Mouse (Mus musculus) midbrain, embryonic 14.5 days (tissue): ENCODE results near the gene Inka1. TPM values are rescaled to one million over a fixed set of nuclear protein-coding genes. Genes with fewer than 3 reads are reported as not detected.

Experiments used
- ATAC-seq: fragments of 200-750 bp; cut with Nextera tagmentation; 2 replicates; pipeline ENCODE4 v1.8.0; 2017; ENCODE audit warnings: moderate number of reproducible peaks, moderate library complexity; ENCODE audit not compliant: low FRiP score, low TSS enrichment
- DNase-seq: peaks from one replicate; pipeline ENCODE4 v3.0.0-alpha.2; 2015
- H3K27ac ChIP-seq: fragments of 300-500 bp; sonication (generic); replicated peaks from 2 replicates; pipeline ENCODE4 v1.5.1; 2014; ENCODE audit warnings: mild to moderate bottlenecking, low read depth, low read length, moderate library complexity
- H3K27me3 ChIP-seq: fragments of 300-500 bp; sonication (generic); 2 replicates; pipeline ENCODE4 v1.6.1; 2014; ENCODE audit warnings: low read length, control low read depth, mixed read lengths; ENCODE audit not compliant: control insufficient read depth, insufficient read depth
- H3K36me3 ChIP-seq: fragments of 300-500 bp; sonication (generic); 2 replicates; pipeline ENCODE4 v1.6.1; 2014; ENCODE audit warnings: low read length, control low read depth; ENCODE audit not compliant: control insufficient read depth, insufficient read depth
- H3K4me1 ChIP-seq: fragments of 300-500 bp; sonication (generic); 2 replicates; pipeline ENCODE4 v1.6.1; 2014; ENCODE audit warnings: mild to moderate bottlenecking, antibody characterized with exemption, low read length, control low read depth; ENCODE audit not compliant: control insufficient read depth, insufficient read depth
- H3K4me2 ChIP-seq: fragments of 300-500 bp; sonication (generic); 2 replicates; pipeline ENCODE4 v1.6.1; 2014; ENCODE audit warnings: mild to moderate bottlenecking, low read length, moderate library complexity
- H3K4me3 ChIP-seq: fragments of 300-500 bp; sonication (generic); replicated peaks from 2 replicates; pipeline ENCODE4 v1.5.1; 2014; ENCODE audit warnings: low read depth, low read length
- H3K9ac ChIP-seq: fragments of 300-500 bp; sonication (generic); replicated peaks from 2 replicates; pipeline ENCODE4 v1.6.1; 2014; ENCODE audit warnings: mild to moderate bottlenecking, low read length, moderate library complexity
- H3K9me3 ChIP-seq: fragments of 300-500 bp; sonication (generic); 2 replicates; pipeline ENCODE4 v1.6.1; 2016; ENCODE audit warnings: low read length, control low read depth, mixed read lengths; ENCODE audit not compliant: control insufficient read depth
- WGBS: fragments of 180-500 bp; shearing (Covaris S2); extraction: QIAGEN DNeasy Blood & Tissue Kit; methylation state at CpG from one replicate; pipeline ENCODE4 v1.1.7; 2014; 5-methylcytosine and 5-hydroxymethylcytosine counted together
- polyA plus RNA-seq: library from polyadenylated mRNA; unstranded; fragments of >200 nt; fragmentation: Nextera tagmentation; extraction: Ambion mirVana; gene quantifications from 2 replicates; pipeline ENCODE4 v1.2.1, GENCODE M21; 2014

The Inka1 gene
- polyA plus RNA-seq, 1 experiment from 2014 or later: 13.3 TPM

DNA sequence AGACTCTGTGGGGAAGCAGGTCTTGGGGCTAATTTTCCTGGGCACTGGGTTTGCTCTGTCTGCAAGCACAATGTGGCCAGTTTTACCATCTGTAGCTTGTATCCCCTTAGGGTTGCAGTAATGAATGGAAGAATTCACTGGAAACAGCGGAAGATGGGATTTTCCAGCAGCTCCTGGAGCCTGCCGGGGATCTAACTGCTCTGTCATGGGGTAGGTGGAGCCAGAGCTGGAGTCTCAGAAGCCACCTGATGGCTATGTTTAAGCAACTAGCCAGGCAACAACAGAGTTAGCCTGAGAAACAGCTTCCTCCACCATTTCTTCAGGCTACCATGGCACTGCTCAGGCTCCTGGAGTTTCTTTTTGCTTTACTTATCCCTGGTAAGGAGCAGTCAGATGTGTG is 6.5 kb upstream of the Inka1 start, which contains the start of gene Cdhr4:
Cdhr4 (plus strand) TSS at position 301 of the 400 bp plus-strand sequence.
- Histone ChIP-seq H3K9me3 (no peaks in the 10 kb centered on the region), H3K4me1 (no peaks in the 10 kb centered on the region), H3K9ac (no peak within 1 kb of the TSS), H3K27me3 (no peaks in the 10 kb centered on the region), H3K4me3 (no peak within 1 kb of the TSS), H3K36me3 (no peaks in the 10 kb centered on the region), H3K27ac (no peak within 1 kb of the TSS), H3K4me2 (no peak within 1 kb of the TSS)
- 71% methylated on average over 2 of the region's 2 CpGs for WGBS
- no peak for ATAC-seq
- no peak for DNase-seq

DNA sequence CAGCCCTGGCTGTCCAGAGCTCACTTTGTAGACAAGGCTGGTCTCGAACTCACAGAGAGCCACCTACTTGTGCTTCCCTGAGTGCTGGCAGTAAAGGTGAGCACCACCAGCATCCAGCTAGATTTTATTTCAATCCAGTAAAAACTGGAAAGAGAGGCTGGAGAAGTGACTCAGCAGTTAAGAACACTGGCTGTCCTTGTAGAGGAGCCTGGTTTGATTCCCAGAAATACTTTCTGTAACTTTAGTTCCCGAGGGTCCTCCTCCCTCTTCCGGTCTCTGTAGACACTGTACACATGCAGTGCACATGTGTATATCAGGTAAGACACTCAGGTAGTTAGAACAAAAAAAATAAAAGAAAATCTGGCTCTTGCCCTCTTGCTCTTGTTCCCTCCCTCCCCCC is 2.3 kb upstream of the Inka1 start:
- no peaks in the 10 kb centered on the region for H3K9me3 ChIP-seq
- no peak overlapping the region for H3K4me2 ChIP-seq
- H3K36me3 ChIP-seq: no peaks in the 10 kb centered on the region
- no peak overlapping the region for H3K27ac ChIP-seq
- no peak overlapping the region for H3K4me3 ChIP-seq
- 0 out of 2 replicates have a peak, but pooled peaks cover 8% of the 10 kb centered on the region for H3K4me1 ChIP-seq
- DNase-seq (no peak), ATAC-seq (no peak)
- H3K9ac ChIP-seq: no peak overlapping the region
- H3K27me3 ChIP-seq: peaks cover 13% of the 10 kb centered on the region; the same call in 1 of the 2 replicates
- 85% methylated on average over 3 of the region's 3 CpGs for whole genome bisulfite sequencing

DNA sequence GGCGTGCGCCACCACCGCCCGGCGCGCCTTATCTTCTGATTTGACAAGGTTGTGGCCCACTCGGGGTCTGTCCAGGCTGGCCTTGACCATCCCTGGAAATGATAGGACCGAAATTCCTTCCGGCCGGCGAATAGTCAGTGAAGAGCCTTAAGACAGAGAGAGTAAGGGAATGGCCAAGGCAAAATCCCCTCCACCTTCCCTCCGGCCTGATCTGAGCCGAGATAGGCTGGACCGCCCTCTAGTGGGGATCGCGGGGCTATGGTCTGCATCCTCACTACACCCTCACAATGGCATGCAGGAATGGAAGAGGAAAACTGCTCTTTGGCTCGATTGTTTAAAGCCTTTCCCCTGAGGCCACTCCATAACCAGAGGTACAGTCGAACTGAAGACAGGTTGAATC is 697 bp upstream of the Inka1 start:
- Histone ChIP-seq H3K4me1 (0 out of 2 replicates have a peak, but pooled peaks cover 8% of the 10 kb centered on the region), H3K9me3 (no peaks in the 10 kb centered on the region), H3K4me2 (peak overlapping the region; percentile 75), H3K36me3 (no peaks in the 10 kb centered on the region), H3K4me3 (no peak overlapping the region), H3K27ac (no peak overlapping the region), H3K9ac (no peak overlapping the region), H3K27me3 (peaks cover 13% of the 10 kb centered on the region; the same call in 1 of the 2 replicates)
- 4% methylated on average over 18 of the region's 18 CpGs for WGBS
- peak; percentile 52; the same call in 1 of the 2 replicates for ATAC-seq
- DNase-seq: peak; percentile 88

DNA sequence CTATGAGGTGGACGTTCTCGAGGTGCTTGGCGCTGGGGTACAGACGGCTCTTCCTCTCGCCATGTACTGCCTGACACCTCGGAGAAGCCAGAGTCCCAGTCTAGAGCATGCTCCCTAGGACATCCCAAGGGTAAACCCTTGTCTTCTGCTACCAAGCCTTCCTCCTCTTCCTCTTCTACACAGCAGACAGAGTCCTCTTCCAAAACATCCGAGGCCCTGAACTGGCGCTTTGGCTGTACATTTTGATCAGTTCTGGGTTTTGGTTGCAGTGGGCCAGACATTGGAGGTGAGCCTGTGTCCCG is 974 bp downstream of the Inka1 start:
- H3K4me2 ChIP-seq: peak overlapping the region; percentile 75
- no peaks in the 10 kb centered on the region for H3K9me3 ChIP-seq
- no peak overlapping the region for H3K27ac ChIP-seq
- H3K4me1 ChIP-seq: 0 out of 2 replicates have a peak, but pooled peaks cover 8% of the 10 kb centered on the region
- no peaks in the 10 kb centered on the region for H3K36me3 ChIP-seq
- DNase-seq (no peak), ATAC-seq (no peak)
- peak overlapping the region; percentile 54 for H3K4me3 ChIP-seq
- 0 out of 2 replicates have a peak overlapping the region, but pooled peaks have one; percentile 62 for H3K9ac ChIP-seq
- WGBS: 79% methylated on average over 9 of the region's 9 CpGs
- peaks cover 13% of the 10 kb centered on the region; the same call in 1 of the 2 replicates for H3K27me3 ChIP-seq

DNA sequence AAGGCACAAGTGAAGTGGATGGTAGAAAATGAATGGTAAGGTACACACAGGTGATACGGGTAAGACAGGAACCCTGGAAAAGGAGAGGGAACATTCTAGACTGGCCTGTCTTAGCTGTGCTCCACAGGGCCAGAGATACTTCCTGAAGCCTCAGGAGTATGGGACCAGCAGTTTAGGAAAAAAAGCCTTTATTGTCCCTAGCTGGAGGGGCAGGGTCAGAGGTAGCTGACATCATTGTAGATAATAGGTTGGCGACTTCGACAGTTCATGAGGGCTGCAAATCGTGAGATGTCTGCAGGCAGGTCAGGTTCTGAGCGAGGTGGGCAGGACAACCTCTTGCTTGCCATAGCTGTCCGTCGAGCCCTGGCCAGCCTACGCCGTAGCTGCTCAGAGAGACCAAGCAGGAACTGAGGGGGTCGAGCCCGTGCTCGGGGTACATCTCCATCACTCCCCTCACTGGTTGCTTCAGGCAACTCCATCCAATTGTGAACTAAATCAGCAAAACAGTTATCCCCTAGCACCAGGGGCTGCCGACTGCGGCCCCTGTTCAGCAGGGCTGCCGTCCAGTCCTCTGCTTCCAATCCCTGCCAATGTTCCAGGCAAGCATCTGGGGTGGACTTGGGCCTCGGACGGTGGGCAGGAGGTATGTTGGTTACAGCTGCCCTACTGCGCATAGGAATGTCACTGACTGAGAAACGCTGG is 1.5 kb downstream of the Inka1 start:
- Histone ChIP-seq H3K4me3 (peak overlapping the region; percentile 54), H3K4me2 (peak overlapping the region; percentile 75), H3K4me1 (0 out of 2 replicates have a peak, but pooled peaks cover 8% of the 10 kb centered on the region), H3K27me3 (peaks cover 13% of the 10 kb centered on the region; the same call in 1 of the 2 replicates), H3K9ac (no peak overlapping the region), H3K9me3 (no peaks in the 10 kb centered on the region), H3K36me3 (no peaks in the 10 kb centered on the region), H3K27ac (no peak overlapping the region)
- 80% methylated on average over 19 of the region's 19 CpGs for WGBS
- no peak for ATAC-seq
- no peak for DNase-seq

DNA sequence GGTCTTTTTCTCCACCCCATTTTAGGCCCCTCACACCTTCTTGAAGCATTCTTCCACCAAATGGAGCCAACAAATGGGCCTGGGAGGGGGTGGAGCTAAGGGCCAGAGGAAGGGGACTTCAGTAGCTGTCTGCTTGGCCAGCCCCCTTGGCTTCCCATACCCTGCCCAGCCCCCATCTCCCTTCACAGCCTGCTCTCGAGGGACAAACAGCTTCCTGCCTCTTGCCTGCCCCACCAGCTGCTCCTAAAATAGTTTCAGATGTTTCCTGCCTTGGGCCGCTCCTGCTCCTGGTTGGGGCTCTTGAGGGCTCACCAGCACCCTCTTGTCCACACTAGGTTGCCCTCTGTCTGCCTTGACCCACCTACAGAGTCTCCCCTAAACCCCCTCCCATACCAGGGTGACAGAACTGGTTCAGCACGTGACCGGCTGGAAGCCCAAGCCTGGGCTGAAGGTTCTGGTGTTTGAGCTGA is 2.2 kb downstream of the Inka1 start:
- Histone ChIP-seq H3K36me3 (no peaks in the 10 kb centered on the region), H3K4me3 (no peak overlapping the region), H3K4me2 (peak overlapping the region; percentile 75), H3K4me1 (0 out of 2 replicates have a peak, but pooled peaks cover 8% of the 10 kb centered on the region), H3K9ac (no peak overlapping the region; the same call in 1 of the 2 replicates), H3K27me3 (peaks cover 13% of the 10 kb centered on the region; the same call in 1 of the 2 replicates), H3K9me3 (no peaks in the 10 kb centered on the region), H3K27ac (peak overlapping the region; percentile 65)
- ATAC-seq (no peak), DNase-seq (peak; percentile 37)
- 52% methylated on average over 4 of the region's 4 CpGs for WGBS

DNA sequence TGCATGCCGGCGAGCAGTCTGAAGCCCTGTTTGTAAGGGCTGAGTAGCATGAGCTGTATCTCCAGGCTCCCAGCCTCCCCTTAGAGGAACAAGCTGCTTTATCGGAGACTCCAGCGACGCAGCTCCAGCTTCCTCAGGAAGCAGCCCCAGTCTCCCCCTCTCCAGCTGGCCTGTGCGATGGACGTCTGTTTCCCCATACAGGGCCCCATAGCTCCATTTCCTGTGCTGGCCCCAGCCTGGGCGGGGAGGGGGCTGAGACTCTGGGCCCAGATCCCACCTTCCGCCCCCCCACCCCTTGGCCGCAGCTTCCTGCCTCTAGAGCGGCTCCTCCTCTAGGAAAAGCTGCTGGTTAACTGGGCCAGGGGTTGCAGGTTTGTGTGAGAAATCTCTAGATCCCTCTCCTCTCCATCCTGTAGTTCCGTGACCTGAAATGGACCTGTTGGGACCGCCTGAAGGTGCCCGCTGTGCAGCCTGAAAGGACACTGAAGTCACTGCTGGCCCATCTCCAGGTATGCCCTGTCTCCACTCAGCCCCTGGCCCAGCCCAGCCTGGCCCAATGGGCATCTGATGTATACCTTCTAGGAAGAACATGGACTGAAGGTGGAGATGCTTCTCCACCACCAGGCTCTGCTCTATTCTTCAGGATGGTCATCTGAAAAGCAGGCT is 2.9 kb downstream of the Inka1 start, which contains the start of gene Gm20661:
Gm20661 (plus strand) TSS at position 378 of the 666 bp plus-strand sequence.
- H3K27me3 ChIP-seq: peaks cover 13% of the 10 kb centered on the region; the same call in 1 of the 2 replicates
- no peaks in the 10 kb centered on the region for H3K36me3 ChIP-seq
- ATAC-seq (no peak), DNase-seq (peak; percentile 47)
- 0 out of 2 replicates have a peak, but pooled peaks cover 8% of the 10 kb centered on the region for H3K4me1 ChIP-seq
- H3K4me2 ChIP-seq: peak within 1 kb of the TSS; percentile 75
- peak within 1 kb of the TSS; percentile 65 for H3K27ac ChIP-seq
- H3K9ac ChIP-seq: no peak within 1 kb of the TSS; the same call in 1 of the 2 replicates
- no peak within 1 kb of the TSS for H3K4me3 ChIP-seq
- H3K9me3 ChIP-seq: no peaks in the 10 kb centered on the region
- WGBS: 59% methylated on average over 14 of the region's 14 CpGs

DNA sequence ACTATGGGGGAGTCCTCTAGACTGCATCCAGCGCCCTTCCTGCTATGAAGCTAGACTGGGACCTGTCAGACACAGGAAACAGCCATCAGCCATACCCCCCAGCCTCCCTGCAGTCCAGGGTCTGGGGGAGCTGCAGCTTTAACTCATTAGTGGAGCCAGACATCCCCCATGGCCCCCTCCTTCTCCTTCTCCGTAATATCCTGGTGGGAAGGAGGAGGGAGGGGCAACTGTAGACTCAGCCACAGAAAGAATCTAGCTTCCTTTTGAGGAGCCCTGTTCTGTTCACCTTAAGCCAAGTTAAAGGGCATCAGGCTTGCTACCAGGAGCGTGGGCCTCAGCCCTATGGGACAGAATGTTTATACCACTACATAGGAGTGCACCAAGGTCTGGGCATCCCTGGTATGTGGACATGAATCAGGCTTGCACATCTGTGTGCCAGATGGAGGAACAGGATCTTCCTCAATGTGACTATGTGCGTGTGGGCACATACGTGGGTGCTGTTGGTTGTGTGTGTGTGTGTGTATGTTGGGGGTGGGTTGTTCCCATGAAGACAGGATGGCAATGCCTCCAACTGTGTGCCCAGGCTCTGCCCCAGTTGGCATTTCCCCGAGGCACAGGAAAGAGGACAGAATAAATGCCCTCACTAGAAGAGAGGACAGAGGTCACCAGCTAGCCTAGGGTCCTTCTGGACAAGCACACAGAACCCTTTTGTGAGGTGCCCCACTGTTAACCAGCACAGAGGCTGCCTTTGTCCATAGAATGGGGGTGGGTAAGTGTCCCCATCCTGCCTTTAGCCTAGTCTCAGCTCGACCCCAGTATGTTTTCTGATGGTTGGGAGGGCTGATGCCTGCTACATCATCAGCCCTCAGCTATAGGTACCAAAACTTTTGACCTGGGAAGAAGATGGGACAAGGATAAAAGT is 3.7 kb downstream of the Inka1 start:
- H3K9ac ChIP-seq: no peak overlapping the region; the same call in 1 of the 2 replicates
- no peak for ATAC-seq
- H3K4me1 ChIP-seq: 0 out of 2 replicates have a peak, but pooled peaks cover 8% of the 10 kb centered on the region
- no peaks in the 10 kb centered on the region for H3K36me3 ChIP-seq
- no peaks in the 10 kb centered on the region for H3K9me3 ChIP-seq
- no peak for DNase-seq
- no peak overlapping the region for H3K4me3 ChIP-seq
- H3K27ac ChIP-seq: peak overlapping the region; percentile 65
- 67% methylated on average over 7 of the region's 7 CpGs for WGBS
- H3K4me2 ChIP-seq: no peak overlapping the region
- peaks cover 13% of the 10 kb centered on the region; the same call in 1 of the 2 replicates for H3K27me3 ChIP-seq
